Mouse (Mus musculus) C2C12 (cell line): Measurements from ENCODE around the gene Wdr25. TPM values are rescaled to one million over a fixed set of nuclear protein-coding genes. Genes with fewer than 3 reads are reported as not detected.

Source experiments
- H3K27me3 ChIP-seq: one replicate; pipeline ENCODE4 v1.6.1; 2011; ENCODE audit not compliant: control insufficient read depth, insufficient read depth, insufficient read length
- H3K36me3 ChIP-seq: one replicate; pipeline ENCODE4 v1.6.1; 2011; ENCODE audit not compliant: control insufficient read depth, insufficient read depth
- H3K4me3 ChIP-seq: one replicate; pipeline ENCODE4 v1.5.1; 2011; ENCODE audit warnings: mild to moderate bottlenecking, control low read depth; ENCODE audit not compliant: poor library complexity, insufficient read depth, severe bottlenecking
- H3K79me2 ChIP-seq: one replicate; pipeline ENCODE4 v1.6.1; 2011; ENCODE audit not compliant: control insufficient read depth, insufficient read depth
- H3K79me3 ChIP-seq: one replicate; pipeline ENCODE4 v1.6.1; 2011; ENCODE audit warnings: low read depth, control low read depth
- H3ac ChIP-seq: one replicate; pipeline ENCODE3; 2011; ENCODE audit warnings: low read depth; ENCODE audit not compliant: control insufficient read depth, insufficient read length
- CEBPB ChIP-seq: IDR thresholded peaks from one replicate; pipeline ENCODE4 v1.6.1; 2011; ENCODE audit warnings: low read depth, mild to moderate bottlenecking, control low read depth, moderate library complexity
- CTCF ChIP-seq: IDR thresholded peaks from one replicate; pipeline ENCODE4 v1.5.1; 2011; ENCODE audit not compliant: control insufficient read depth, insufficient read depth, insufficient read length
- FOSL1 ChIP-seq: IDR thresholded peaks from one replicate; pipeline ENCODE4 v1.8.0; 2011; ENCODE audit warnings: mild to moderate bottlenecking, low read length; ENCODE audit not compliant: poor library complexity, insufficient read depth, severe bottlenecking
- MAX ChIP-seq: IDR thresholded peaks from one replicate; pipeline ENCODE4 v1.6.1; 2011; ENCODE audit warnings: mild to moderate bottlenecking, control low read depth
- MYOD1 ChIP-seq: IDR thresholded peaks from one replicate; pipeline ENCODE4 v1.6.1; 2011; ENCODE audit warnings: low read depth; ENCODE audit not compliant: control insufficient read depth, insufficient read length
- MYOG ChIP-seq: IDR thresholded peaks from one replicate; pipeline ENCODE4 v1.6.1; 2011; ENCODE audit not compliant: control insufficient read depth, insufficient read length; ENCODE audit errors: extremely low read depth
- USF1 ChIP-seq: IDR thresholded peaks from one replicate; pipeline ENCODE4 v1.6.1; 2011; ENCODE audit warnings: low read depth, mild to moderate bottlenecking, control low read depth, moderate library complexity
- polyA plus RNA-seq: library from polyadenylated mRNA; unstranded; fragments of >200 nt; fragmentation: generic; extraction: Trizol; gene quantifications from one replicate; pipeline ENCODE4 v1.2.1, GENCODE M21; 2012; ENCODE audit warnings: missing spikeins

Gene Wdr25
- polyA plus RNA-seq, 1 experiment, result 9.4 TPM

- peak overlapping the region; percentile 6 for H3K4me3 ChIP-seq
- peaks cover 8% of the 10 kb centered on the region for H3K27me3 ChIP-seq
- no peaks in the 10 kb centered on the region for H3K36me3 ChIP-seq
- no peak for TF ChIP-seq MYOD1
- no peak for TF ChIP-seq MYOG
- no peak for TF ChIP-seq CEBPB
- TF ChIP-seq MAX, result no peak
- TF ChIP-seq USF1, result no peak
- no peak for TF ChIP-seq FOSL1
- TF ChIP-seq CTCF, result no peak
- H3K79me3 ChIP-seq, result no peaks in the 10 kb centered on the region
- no peak overlapping the region for H3ac ChIP-seq
- H3K79me2 ChIP-seq, result no peaks in the 10 kb centered on the region
These were observed 174.2 kb downstream of the Wdr25 start for GRCm38 (mm10) chr12:109067561-109068135.

- Histone ChIP-seq H3K79me2 (no peaks in the 10 kb centered on the region), H3ac (no peak within 1 kb of the TSS), H3K27me3 (peaks cover 8% of the 10 kb centered on the region), H3K79me3 (no peaks in the 10 kb centered on the region), H3K36me3 (no peaks in the 10 kb centered on the region), H3K4me3 (peak within 1 kb of the TSS; percentile 6)
- no peak for TF ChIP-seq MYOG
- no peak for TF ChIP-seq USF1
- TF ChIP-seq CEBPB, result no peak
- no peak for TF ChIP-seq MAX
- no peak for TF ChIP-seq CTCF
- no peak for TF ChIP-seq MYOD1
- no peak for TF ChIP-seq FOSL1
These were observed 174.8 kb downstream of the Wdr25 start, which contains the start of gene Begain for GRCm38 (mm10) chr12:109068167-109068653. Gene Begain, minus strand, starts transcription at chr12:109068217.

DNA sequence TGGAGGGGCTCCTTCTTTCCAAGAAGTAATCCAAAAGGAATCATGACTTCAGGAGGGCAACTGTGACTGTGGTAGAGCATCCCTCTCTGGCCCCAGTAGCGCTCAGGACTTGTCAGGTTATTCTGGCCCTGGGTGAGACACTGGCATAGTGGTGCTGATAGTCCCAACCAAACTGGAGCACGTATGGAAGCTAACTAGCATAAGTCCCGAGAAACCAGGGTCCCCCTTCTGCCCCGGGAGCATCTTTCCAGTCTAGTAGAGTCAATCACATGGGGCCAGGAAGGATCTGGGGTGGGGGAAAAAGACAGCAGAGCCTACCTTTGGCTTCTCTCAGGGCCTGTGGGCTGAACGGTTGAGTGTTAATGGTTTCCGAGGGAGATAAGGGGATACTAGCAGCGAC lies 175.3 kb downstream of the Wdr25 start:
- no peak overlapping the region for H3ac ChIP-seq
- H3K4me3 ChIP-seq, result no peak overlapping the region
- H3K27me3 ChIP-seq, result peaks cover 8% of the 10 kb centered on the region
- TF ChIP-seq FOSL1 (no peak), MAX (no peak), MYOG (no peak)
- no peaks in the 10 kb centered on the region for H3K36me3 ChIP-seq
- no peaks in the 10 kb centered on the region for H3K79me3 ChIP-seq
- H3K79me2 ChIP-seq, result no peaks in the 10 kb centered on the region

GRCm38 (mm10) chr12:109069751-109070150 lies 176.3 kb downstream of the Wdr25 start:
- no peak for TF ChIP-seq USF1
- no peak for TF ChIP-seq FOSL1
- TF ChIP-seq CTCF, result no peak
- no peak for TF ChIP-seq MYOG
- no peak for TF ChIP-seq CEBPB
- no peak for TF ChIP-seq MYOD1
- no peak for TF ChIP-seq MAX
- peaks cover 8% of the 10 kb centered on the region for H3K27me3 ChIP-seq

GRCm38 (mm10) chr12:109071248-109071647 lies 177.8 kb downstream of the Wdr25 start:
- H3K36me3 ChIP-seq, result no peaks in the 10 kb centered on the region
- TF ChIP-seq CEBPB, result no peak
- TF ChIP-seq FOSL1, result no peak
- TF ChIP-seq CTCF, result no peak
- TF ChIP-seq MYOG, result no peak
- no peak for TF ChIP-seq MAX
- H3K27me3 ChIP-seq, result peaks cover 8% of the 10 kb centered on the region
- no peak overlapping the region for H3ac ChIP-seq
- no peak overlapping the region for H3K4me3 ChIP-seq
- H3K79me3 ChIP-seq, result no peaks in the 10 kb centered on the region
- H3K79me2 ChIP-seq, result no peaks in the 10 kb centered on the region

More at GRCm38 (mm10) chr12:109069751-109070150, 176.3 kb downstream of the Wdr25 start:
- H3K79me3 ChIP-seq, result no peaks in the 10 kb centered on the region
- H3ac ChIP-seq, result no peak overlapping the region
- H3K4me3 ChIP-seq, result no peak overlapping the region
- no peaks in the 10 kb centered on the region for H3K79me2 ChIP-seq
- no peaks in the 10 kb centered on the region for H3K36me3 ChIP-seq

GRCm38 (mm10) chr12:109074106-109074505 lies 180.7 kb downstream of the Wdr25 start:
- no peaks in the 10 kb centered on the region for H3K79me2 ChIP-seq
- H3K4me3 ChIP-seq, result no peak overlapping the region
- no peak for TF ChIP-seq USF1
- no peak for TF ChIP-seq MAX
- no peak for TF ChIP-seq CEBPB
- TF ChIP-seq MYOD1, result no peak
- TF ChIP-seq FOSL1, result no peak
- no peak for TF ChIP-seq CTCF
- TF ChIP-seq MYOG, result no peak
- H3K27me3 ChIP-seq, result peaks cover 3% of the 10 kb centered on the region
- no peaks in the 10 kb centered on the region for H3K36me3 ChIP-seq
- no peaks in the 10 kb centered on the region for H3K79me3 ChIP-seq
- no peak overlapping the region for H3ac ChIP-seq
